Mouse (Mus musculus) WW6 (cell line): ENCODE results near the gene Haao.

Experiments
- DNase-seq: peaks from one replicate; pipeline ENCODE4 v3.0.0-alpha.2; 2013; ENCODE audit warnings: low read depth, low spot score

Gene Haao

DNA sequence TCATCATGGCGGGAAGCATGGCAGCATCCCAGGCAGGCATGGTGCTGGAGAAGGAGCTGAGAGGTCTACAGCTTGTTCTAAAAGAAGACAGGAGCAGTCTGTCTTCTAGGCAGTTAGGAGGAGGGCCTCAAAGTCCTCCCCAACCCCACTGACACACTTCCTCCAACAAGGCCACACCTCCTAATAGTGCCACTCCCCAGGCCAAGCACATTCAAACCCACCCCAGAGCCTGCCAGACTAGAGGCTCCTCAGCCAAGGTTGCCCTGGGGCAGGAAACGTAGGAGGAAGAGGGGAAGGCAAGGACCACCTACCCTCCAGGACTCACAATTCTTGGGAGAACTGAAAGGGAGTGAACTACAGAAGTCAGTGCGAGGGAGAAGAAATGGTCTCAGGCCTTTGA lies at the start of gene Haao:
Haao (minus strand) TSS at position 149 of the 400 bp plus-strand sequence.
- no peak for DNase-seq

DNA sequence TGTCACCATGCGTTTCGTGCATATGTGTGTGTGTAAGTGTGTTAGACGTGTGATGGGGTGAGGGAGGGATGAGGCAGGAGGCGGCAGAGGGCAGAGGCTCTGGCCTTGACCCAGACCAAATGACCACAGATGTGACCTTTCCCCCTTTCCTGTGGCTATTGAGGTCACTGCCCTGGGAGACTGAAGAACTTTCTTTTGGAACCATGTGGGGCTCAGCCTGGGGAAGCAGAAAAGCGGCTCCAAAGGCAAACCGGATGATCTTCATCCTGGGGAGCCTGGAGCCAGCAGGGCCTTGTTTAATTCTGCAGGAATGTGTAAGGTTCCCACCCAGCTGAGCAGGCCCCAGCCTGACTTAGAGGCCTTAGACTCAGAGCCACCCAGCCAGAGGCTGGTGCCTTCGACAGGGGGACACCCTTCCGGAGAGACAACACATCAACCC lies 49.6 kb upstream of the Haao start:
- no peak for DNase-seq

DNA sequence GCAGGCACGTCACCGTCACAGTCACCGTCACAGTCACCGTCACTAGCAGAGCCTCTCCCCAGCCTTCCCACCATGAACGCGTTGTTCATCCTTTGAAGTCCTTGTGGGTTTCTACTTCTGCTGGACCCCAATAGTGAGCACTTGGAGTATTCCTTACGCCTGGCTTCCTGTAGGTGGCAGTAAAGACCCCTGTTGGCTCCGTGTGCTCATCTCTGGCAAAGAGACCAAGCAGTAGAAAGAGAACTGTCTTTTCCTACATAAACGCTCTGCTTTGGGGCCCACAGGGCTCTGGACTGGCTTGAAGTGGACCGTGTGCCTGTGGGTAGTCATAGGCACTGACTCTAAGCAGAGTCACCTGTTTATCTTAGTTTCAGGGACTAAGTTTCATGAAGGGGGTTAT lies 49.0 kb upstream of the Haao start:
- DNase-seq: no peak

DNA sequence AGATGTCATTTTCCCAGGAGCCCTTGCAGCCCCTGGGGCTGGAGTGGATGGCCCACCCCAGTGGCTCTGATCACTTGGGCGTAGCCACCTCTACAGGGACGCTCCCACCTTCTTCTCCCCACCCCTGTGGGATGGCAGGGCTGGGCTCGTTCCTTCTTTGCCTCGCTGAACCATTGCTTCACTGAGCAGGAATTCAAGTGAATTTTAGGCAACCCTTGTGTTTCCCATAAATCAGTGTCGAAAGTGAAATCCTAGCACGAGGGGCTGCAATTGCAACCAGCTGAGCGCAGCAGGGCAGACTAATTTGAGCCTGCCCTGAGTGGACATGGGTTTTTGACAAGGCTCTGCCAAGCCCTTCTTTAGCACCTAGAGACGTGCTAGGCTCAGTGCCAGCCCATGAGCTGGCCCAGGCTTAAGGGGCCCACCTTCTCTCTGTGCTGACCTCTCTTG lies 47.6 kb upstream of the Haao start:
- DNase-seq: no peak

DNA sequence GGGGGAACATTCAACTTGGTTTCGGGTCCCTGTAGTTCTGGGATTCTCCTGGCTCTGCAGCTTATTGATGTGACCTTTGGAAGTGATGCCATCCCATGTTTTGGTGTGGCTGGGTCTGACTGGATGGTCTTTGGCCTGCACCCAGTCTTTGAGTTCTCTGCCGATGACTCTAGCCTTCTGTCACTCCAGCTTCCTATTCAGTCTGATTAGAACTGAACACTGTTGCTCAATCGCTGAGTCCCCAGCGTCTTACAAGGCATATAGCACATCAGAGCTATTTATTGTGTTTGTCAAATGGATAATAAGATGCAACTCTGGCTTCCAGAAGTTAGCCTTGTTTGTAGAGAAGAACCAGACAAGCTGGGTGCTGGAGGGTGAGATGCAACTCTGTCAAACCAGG lies 45.4 kb upstream of the Haao start:
- no peak for DNase-seq

DNA sequence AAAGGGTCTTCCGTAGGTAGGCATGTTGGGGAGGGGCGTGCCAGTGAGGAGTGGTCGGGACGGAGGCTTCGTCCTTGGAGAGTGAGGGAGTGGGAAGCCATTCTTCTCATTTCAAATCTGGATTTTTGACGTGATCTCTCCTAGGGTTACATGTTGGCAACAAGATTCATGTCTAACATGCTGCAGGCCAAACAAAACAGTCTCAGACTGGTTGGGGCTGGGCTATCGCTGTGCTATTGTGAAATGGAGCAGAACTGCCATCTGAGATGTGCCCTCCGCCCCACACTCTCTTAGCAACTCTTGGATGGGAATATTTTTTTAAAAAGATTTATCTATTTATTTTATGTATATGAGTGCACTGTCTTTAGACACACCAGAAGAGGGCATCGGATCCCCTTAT lies 44.1 kb upstream of the Haao start:
- DNase-seq: no peak

DNA sequence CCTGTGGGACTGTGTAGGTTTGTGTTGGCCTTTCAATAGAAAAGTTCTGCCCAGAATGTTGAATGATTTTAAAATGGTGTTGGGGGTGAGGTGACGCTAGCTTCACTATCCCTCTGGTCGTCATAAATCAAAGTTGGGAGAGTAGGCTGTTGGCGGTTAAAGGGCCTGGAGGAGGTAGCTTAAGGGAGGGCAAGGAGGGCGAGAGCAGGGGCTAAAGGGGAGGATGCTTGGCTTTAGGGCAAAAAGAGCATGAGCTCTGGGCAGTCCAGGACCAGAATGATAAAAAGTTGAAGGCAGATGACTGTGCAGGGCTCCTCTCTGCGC lies 42.6 kb upstream of the Haao start:
- DNase-seq: no peak

DNA sequence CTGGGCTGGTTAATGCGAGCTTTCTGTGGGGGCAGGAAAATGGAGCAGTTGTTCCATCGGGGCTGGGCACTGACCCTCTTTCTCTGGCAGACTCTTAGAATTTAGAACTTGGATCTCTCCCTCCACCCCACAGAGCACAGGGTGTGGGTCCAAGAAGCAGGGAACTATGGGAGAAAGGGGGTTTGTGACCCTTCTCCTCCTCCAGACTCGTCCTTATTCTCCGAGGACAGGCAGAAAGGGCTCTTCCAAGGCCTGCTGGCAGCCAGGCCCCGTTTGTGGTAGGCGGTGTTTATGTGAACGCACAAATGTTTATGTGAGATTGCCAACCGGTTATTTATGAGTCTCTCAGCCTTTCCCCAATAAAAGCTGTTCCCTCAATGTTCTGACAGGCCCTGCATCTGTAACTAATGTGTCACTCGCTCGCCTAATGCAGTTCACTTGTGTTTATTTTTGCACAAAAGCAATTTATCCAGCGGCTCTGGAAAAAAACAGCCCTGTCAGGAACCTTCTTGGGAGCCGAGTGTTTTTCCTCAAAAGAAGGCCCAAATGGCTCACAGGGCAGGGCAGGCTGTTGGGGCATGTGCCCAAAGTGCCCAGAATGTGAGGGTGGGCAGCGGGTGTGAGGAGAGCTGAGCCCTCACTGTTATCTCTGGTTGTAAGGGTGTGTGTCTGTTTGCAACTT lies 42.1 kb upstream of the Haao start:
- DNase-seq: no peak

DNA sequence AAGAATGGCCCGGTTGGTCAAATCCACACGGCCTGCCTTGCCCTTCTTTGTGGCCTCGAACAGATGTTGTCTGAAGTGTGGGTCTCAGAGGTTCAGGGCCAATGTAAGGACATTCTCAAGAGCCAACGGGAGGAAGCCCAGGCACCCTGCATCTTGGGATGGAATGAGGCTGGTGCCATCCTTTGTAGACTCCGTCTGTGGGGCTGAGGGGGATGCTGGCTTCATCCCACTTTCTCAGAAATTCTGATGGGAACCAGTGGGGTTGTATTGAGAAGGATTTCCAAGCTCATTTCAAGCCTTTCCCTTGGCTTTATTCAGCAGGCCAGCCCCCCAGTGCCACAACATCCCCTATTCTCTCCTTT lies 41.5 kb upstream of the Haao start:
- DNase-seq: no peak

DNA sequence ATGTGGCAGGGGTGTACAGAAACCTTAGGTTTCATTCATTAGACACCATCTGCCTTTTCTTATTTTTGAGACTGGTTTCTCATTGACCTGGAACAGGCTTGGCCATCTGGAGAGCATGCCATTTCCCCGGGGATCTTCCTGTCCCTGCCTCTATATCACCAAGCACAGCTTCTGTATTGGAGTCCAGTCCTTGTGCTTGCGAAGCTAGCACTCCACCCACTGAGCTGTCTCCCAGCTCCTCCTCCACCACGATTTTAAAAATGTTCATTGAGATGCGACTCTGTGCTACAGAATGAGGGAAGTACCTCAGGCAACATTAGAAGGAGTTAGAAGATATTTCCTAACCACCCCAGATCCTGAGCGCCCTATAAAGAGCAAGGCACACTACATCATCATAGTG lies 39.5 kb upstream of the Haao start:
- no peak for DNase-seq

DNA sequence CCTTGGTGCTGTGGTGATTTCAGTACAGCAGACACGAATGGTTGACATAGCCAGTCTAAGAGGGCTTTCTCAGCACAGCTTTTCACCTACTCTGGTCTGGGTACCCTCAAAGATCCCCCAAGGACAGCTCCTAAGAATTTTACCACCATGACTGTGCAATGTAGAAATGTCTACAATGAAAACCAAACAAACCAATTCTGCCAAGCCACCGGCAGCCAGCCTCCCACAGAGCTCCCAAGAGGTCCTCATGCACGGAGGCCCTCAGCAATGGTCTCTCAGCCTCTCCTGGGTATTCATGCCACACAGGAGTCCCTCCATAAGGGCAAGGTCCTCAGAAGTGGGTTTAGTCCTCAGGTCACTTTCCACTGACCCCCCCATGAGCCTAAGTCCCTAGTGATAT lies 38.6 kb upstream of the Haao start:
- no peak for DNase-seq

DNA sequence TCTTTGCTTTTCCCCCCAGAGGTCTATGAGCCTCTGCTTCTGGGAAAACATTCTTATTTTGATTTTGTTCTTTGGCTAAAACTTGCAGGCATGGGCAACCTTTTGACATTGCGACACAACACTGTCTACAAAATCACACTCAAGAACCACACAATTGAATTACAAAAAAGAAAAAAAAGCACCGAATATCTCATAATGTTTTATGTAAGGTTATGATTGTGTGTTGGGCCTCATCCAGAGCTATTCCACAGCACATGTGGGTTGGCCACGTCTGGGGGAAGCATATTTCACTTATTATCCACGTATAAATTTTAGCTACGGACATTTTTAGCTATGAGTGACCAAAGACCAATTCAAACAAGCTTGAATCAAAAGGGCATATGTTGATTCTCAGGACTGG lies 38.0 kb upstream of the Haao start:
- no peak for DNase-seq

DNA sequence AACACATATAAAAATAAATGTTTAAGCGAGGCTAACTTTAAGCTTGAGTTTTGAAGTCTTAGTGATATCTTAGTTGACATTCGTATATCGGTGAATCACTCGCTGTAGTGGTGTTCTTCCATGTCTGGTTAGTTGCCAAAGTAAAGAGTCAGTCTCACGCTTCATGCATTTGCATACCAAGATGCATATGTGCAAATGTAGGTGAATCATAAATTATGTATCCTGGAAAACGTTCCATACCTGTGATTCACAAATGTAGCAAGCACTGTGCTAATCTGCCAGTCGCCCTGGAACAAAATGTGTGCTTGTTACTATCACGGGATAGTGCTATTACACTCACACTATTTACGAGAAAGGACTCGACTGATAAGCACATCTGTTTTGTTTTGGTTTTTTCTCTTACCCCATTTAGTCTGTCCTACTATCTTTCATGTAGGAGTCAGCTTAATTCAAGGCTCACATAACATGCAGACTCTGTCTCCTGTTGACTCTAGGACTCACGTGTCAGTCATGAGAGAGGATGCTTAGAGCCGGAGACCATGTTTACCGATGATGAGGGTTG lies 37.3 kb upstream of the Haao start:
- DNase-seq: no peak

DNA sequence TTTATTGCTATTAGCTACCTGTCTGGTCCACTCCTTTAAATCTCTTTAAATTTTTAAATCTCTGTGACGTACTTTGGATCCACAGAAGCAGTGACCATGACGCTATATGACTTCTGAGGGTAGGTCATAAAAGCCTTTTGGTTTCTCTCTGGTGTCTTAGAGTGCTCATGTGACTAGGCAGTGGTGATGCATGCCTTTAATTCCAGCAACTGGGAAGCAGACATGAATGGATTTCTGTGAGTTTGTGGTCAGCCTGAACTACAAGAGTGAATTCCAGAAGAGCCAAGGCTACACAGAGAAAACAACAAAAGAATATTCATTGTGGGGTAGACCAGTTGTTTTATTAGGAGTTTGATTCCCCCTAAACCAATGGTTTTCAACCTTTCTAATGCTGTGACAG lies 35.0 kb upstream of the Haao start:
- no peak for DNase-seq

DNA sequence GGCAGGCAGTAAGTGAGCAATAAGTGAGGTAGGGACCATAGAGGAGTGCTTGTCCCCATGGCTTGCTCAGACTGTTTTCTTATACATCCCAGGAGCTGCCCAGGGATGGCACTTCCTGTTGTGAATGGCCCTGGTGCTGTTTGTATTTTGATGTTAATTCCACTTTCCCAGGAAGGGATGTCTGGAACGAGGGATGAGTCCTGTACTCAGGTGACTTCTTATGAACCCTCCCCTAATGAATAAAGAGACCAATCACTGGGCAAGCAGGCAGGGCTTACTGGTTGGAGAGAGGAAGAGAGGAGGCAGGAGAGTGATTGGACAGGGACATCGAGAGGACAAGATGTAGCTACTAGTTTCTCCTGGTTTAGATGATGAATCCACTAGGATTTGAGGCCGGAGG lies 33.3 kb upstream of the Haao start:
- no peak for DNase-seq

DNA sequence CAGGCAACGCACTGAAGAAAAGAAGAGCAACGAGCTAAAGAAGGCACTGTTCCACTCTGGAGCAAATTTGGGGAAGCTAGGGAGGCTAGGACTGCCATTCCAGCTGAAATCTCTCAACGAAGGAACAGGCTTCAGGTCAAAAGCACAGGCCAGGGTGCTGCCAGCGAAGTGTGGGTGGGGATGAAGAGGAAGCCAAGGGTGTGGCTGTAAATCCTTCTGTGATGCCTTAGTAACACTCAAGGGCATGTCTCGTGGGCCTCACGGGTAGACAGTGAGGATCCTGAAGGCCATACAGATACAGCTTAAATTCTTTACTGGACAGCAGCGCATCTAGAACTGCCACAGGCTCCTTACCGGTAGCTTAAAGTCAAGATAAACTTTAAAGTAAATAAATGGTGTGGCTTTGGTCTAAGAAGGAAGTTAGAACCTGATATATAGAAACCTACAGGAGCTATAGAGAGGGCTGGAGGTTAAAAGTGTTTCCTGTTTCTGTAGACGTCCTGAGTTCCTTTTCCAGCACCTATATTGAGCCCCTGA lies 32.5 kb upstream of the Haao start:
- no peak for DNase-seq

DNA sequence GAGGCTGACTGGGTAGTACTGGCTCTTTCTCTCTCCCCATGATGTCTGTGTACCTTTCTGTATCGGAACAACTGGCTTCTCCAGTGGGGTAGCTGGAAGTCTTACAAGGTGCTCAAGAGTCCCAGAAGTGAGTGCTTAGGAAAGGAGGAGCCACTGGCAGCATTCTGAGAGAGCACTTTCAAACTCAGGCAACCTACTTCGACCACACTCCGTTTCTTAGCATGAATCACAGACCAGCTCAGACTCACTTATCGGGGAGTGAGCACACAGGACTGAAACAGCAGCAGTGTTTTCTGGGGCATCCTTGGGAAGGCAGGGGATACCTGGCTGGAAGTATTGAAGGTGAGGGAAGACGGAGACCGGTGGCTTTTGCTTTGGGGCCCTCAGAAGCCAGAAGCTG lies 31.9 kb upstream of the Haao start:
- no peak for DNase-seq

DNA sequence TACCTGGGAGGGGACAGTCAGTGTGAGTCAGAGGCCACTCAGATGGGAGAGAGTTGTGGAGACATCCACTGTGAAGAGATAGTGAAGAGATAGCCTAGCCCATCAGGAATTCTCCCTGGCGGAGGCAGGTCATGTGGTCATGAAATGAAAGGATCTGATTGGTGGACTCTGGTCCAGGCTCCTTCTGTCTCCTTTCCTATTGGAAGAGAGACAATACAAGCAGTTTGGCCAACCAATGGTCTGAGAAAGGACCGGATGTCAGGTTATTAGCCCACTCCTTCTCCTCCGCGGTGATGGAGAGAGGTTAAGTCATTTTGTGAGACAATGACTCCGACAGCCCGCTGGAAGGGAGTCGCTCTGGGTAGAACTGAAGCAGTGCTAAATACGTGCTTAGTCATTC lies 26.8 kb upstream of the Haao start:
- peak; percentile 85 for DNase-seq

DNA sequence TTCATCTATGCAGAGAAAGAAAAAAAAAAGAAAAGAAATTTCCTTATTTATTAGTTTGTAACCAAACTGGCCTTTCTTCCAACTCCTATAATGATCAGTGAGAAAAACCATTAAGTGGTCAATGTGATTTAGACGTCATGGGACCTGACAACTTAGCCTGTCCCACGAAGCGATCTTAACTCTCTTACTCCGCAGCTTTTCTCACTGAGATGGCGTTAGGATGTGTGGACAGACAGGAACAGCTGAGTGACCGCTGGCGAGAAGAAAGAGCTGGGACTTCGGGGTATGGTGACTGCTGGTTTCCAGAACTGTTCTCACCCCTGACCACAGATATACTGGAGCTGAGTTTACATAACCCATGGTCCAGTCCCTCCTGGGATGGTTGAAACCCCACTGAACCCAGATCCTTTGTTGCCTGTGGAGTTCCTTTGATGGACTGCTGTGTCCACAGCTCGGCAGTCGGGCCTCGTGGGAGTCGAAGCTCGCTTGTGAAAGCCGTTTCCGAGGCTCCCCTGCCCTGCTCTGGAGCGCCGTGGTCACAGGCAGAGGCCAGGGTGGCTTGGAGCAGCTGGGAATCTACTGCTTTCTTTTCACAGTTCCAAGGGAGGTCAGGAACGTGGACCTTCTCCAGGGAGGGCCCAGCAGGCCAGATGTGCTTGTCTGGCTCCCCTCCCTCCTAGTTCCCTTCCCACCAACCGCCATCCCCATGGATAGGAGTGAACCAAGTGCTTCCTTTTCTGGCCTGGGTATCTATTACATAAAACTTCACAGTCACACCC lies 25.8 kb upstream of the Haao start:
- DNase-seq: no peak

DNA sequence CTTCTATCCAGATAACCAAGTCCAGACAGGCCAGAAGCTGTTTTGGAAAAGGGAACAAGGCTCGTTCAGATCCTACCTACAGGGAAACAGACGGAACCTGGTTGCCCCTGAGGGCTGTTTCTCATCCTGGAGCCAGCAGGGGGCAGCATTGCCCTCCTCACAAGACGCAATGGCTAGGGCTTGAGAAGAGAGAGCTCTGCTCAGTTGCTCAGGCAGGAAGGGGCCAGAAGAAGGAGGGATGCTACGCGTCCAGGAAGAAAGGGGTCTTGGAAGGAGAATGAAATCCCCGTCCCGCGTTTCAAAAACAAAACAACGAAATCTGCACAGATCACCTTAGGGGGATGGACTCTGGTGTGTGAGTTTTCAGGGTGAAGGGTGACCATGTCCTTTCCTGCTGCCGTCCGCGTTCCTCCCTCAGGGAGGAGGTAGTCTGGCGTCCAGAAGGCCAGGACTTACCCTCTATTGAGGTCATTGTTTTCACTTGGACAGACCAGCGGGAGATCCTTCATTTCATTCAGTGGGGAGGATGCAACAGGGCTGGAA lies 25.1 kb upstream of the Haao start:
- peak; percentile 82 for DNase-seq

DNA sequence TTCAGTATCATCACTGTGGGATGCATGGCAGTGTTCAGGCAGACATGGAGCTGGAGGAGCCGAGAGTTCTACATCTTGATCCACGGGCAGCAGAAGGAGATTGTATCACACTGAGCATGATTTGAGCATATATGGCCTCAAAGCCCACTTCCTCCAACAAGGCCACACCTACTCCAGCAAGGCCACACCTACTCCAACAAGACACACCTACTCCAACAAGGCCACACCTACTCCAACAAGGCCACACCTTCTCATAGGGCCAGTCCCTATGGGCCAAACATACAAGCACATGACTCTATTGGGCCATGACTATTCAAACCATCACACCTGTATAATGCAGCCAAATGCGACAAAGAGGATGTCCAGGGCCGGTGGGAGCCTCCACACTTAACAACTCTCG lies 23.6 kb upstream of the Haao start:
- no peak for DNase-seq

DNA sequence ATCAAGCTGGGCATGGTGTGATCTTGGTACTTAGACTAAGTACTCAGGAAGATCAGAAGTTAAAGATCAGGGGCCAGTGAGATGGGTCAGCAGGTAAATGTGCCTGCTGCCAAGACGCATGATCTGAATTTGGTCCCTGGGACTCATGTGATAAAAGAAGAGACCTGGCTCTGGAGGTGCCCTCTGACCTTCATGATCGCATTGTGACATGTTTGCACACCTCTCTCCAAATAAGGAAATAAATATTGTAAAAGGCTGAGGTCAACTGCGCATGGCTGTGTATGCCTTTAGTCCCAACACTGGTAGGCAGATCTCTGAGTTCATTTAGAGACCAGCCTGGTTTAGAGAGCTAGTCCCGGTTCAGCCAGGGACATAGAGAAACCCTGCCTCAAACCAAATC lies 22.6 kb upstream of the Haao start:
- no peak for DNase-seq

DNA sequence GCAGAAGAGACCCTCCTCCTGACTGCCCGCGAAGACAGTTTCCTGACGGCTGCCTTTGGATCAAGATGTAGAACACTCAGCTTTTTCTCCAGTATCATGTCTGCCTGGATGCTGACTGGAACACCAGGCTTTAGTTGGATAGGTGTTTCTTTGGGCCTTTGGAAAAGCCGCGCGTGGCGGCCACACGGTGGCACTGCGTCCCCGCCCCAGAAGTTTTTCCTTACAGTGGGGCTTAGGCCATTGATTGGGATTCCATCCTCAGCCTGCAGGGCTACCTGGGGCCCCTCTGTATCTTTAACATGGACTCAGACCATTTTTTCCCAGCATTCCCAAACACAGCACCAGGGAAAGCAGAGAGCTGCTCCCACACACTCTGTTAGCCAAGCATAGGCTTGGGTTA lies 18.8 kb upstream of the Haao start:
- peak; percentile 62 for DNase-seq
